Mouse (Mus musculus) activated CD4-positive, CD25-positive, alpha-beta regulatory T cell, adult 4 months (primary cell): Measurements from ENCODE around the gene Ccnk. TPM values are rescaled to one million over a fixed set of nuclear protein-coding genes. Genes with fewer than 3 reads are reported as not detected.

Experiments
- ATAC-seq: one replicate; pipeline ENCODE4 v1.8.0; 2017
- polyA plus RNA-seq, 2 experiments: library from polyadenylated mRNA; unstranded; fragments of 100-300 nt; shearing (Covaris generic); gene quantifications; one replicate each; pipeline ENCODE4 v1.2.1; 2017

The Ccnk gene
- polyA plus RNA-seq, 2 experiments from 2014 or later: 4.7 to 6.6 TPM

DNA sequence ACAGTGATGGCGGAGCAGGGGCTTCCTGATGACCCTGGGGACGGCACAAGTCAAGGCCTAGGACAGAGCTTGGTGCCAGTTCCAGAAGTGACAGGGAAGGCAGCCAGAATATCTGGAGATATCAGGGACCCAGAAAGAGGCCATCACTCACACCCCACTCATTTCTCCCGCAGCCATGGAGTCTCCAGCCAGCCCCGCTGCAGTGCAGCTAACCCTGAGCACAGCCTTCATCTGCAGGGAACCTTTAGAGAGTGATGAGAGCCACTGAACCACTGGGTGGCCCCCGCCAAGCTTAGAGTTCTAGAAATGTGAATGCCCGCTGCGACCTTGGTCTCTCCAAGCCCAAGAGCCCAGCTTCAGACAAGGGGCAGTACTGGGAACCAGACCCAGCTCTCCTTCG, 69.6 kb downstream of the Ccnk start:
- no peak for ATAC-seq

DNA sequence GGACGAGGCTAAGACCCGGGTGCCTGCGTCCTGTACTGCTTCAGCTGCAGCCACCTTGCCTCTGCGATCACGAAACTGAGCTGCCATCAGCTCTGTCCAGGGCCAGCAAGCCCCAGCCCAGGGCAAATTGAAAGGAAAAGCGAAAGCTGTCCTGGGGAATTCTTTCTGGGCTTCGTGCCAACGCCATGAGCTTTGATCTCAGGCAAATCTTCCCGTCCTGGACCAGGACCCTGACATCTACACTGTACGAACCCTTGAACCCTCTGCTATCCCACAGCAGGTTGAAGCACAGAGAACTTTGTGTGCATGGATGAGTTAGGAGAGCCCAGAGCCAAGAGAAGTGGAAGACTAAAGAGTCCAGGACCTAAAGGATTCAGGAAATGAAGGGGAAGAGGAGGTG, 70.1 kb downstream of the Ccnk start:
- ATAC-seq: no peak

DNA sequence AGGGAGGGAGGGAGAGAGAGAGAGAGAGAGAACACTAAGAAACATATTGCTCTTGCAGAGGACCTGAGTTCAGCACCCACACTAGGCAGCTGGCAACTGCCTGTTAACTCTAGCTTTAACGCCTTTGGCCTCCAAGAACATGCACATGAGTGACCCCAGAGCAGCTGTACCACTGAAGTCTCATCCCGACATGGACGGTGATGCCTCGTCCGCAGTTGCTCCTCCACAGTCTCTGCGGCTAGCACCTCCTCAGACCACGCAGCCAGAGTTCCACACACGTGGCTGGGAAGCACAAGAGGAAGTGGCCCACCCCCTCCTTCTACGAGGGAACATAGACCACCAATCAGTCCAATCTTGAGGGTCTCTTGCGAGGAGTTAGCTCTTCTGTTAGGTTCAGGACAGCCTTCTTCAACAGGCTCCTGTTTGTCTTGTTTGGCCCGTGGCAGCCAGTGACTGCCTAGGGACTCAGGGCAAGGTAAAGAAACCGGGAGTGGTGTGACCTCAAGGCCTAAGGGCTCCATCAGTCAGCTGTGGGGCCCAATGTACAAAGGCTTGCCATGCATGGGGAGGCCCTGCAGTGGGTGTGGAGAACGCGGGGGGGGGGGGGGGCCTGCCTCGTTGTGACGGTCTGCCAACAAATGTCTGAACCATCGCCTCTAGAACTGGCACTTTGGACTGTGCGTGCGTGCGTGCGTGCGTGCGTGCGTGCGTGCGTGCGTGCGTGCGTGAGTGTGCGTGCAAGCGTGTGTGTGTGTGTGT, 71.8 kb downstream of the Ccnk start:
- ATAC-seq: no peak

DNA sequence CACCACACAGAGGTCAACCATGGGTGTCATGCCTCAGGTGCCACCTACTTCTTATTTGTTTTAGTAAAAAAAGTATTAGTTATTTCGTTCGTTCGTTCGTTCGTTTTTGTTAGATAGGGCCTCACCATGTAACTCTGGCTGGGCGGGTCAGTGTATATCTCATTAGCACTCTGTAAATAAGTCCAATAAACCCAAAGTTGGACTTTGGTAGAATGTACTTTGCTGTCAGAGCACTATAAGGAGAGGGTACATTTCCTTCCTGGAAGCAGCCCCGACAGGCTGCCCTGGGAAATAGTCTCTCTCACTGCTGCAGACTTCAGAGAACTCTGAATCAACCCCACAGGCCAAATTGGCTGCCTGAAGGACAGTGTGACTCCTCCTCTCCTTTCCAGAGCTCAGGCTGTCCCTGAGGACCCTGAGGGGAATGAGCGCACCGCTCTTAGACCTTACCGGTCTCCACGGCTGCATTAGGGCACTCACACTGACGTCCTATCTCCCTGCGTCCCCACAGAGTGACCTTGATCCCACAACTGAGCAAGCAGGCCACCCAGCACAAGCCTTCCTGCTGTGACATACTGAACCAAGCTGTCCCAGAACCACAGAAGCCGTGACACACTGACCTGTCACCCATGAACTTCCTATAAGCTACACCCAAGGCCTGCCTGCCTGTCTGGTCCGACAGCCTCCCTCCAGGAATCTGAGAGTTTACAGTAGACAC, 72.6 kb downstream of the Ccnk start:
- ATAC-seq: no peak

Other genes with a start within 250 kb of the Ccnk start
- gene Bcl11b, start 176.0 kb upstream of the Ccnk start, polyA plus RNA-seq: 10 to 100 TPM; 36.1 to 38.4 TPM
- gene Setd3, start 265 bp upstream of the Ccnk start, polyA plus RNA-seq: 10 to 100 TPM; 28.1 to 29.3 TPM
- under 1 TPM; 0.25 to 0.42 TPM for gene Ccdc85c, start 95.8 kb downstream of the Ccnk start, polyA plus RNA-seq
- under 1 TPM in 1 of 2 experiments, not detected in 1; 0.08 TPM for gene Hhipl1, start 126.7 kb downstream of the Ccnk start, polyA plus RNA-seq
- gene Cyp46a1, start 154.8 kb downstream of the Ccnk start, polyA plus RNA-seq: not detected
- gene Eml1, start 191.4 kb downstream of the Ccnk start, polyA plus RNA-seq: under 1 TPM in 1 of 2 experiments, not detected in 1; 0.38 TPM